Mouse (Mus musculus) A20 (cell line): ENCODE measurements around the gene Clec4g.
"Not testable (repeated sequence)": the region's sequence is repeated elsewhere in the genome, so short reads cannot be mapped to it uniquely, and the experiment has no call there.

ENCODE experiments used
- DNase-seq: peaks from one replicate; pipeline ENCODE4 v3.0.0-alpha.2; 2011; ENCODE audit warnings: low read depth, low spot score

Clec4g gene

DNA sequence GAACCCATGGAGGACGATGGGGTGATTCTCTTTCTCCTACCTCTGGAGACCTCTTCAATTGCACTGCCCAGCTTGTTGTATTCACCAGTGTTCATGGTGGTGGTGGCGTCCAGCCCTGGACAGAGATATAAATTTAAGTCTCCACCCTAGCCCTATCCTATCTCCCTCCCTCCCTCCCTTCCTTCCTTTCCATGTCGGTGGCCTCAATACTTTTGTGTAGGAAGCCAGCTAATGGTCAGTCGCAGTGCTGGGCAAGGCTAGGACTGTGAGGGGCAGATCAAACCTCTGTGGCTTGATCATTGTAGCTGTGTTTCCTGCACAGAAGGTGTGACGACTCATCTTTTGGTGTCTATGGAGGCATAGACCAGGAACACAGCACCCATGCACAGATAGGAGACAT lies at the start of gene Clec4g:
Gene Clec4g, minus strand, starts transcription at position 101 of the 400 bp plus-strand sequence.
- DNase-seq = no peak

DNA sequence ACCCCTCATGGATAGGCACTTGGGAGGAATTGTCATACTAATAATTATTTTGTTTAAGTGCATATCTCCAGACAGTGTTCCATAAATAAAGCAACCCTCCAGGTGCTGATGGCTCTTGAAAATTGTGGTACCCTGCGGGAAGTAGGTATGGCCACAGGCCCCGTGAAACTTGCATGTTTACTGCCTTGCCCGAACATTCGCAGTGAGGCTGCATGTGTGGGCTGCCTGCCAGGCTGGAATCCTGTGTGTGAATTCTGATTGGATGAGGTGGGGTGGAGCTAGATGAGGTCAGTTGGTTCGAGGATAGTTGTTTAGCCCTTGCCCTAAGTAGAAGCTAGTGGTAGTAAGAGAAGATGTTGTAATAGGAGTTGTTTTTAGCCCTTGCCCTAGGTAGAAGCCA lies 48.2 kb upstream of the Clec4g start:
- not testable (repeated sequence) for DNase-seq

DNA sequence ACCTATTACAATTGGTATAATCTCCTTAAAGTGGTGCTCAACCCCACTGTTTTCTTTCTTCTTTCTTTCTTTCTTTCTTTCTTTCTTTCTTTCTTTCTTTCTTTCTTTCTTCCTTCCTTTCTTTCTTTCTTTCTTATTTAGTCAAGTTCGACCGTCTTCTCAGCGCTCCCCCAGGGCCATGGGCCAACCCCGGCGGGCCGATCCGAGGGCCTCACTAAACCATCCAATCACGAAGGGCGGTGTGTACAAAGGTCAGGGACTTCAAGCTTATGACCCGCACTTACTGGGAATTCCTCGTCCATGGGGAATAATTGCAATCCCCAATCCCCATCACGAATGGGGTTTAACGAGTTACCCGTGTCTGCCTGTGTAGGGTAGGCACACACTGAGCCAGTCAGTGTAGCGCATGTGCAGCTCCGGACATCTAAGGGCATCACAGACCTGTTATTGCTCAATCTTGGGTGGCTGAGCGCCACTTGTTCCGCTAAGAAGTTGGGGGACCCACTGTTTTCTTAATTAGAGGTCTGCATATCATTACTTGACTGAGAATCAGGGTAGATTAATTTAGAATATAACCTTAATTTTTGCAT lies 33.9 kb upstream of the Clec4g start:
- DNase-seq = peak; percentile 93

DNA sequence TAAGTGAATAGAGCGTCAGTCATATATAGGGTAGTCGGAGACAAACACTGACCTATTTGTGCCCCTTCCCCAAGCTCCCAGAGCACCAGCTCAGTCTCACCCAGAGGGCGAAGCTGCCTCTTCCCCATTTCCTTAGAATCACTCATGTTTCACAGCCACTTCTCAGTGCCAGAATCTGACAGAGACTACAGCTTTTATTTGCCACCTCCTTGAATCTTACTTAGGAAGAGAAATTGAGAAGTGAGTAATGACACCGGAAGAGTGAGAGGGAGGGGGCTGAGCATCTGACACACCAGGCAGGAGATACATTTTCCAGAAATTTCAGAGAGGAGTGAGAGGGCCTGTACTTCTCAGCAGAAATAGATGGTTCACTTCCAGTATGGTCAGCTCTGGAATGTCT lies 28.3 kb upstream of the Clec4g start, which contains the start of gene Cd209a:
Gene Cd209a, minus strand, starts transcription at position 224 of the 400 bp plus-strand sequence.
- no peak for DNase-seq

DNA sequence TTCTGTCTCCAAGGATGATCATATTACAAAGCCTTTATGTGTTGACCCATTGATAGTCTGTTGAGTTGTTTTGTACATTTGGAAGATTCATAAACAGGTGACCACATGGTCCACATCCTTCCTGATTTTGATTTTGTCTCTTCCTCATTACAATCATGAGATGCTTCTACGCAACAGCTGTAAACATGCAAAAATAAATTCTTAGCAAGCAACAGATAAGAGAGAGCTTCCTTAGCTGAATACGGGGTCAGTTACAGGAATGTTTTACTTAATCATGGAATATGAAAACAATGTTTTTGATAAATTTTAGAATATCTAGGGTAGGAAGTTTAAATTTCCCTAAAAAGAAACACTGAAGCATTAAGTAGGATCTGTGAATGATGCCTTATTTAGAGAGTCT lies 16.5 kb upstream of the Clec4g start:
- DNase-seq = no peak

DNA sequence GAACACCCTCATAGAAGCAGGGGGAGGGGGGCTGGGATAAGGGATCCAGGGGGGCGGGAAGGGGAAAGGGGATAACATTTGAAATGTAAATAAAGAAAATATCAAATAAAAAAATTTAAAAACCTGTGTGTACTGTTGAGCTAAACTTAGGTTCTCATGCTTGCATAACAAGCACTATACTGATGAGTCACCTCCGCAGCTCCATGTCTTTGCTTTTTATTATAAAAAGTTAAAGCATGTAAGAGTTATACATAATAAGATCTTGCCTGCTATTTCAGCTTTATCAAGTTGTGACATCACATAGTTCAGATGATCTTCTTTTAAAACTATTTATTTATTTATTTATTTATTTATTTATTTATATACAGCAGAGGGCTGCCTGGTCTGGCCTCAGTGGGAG lies 15.1 kb upstream of the Clec4g start:
- no peak for DNase-seq

DNA sequence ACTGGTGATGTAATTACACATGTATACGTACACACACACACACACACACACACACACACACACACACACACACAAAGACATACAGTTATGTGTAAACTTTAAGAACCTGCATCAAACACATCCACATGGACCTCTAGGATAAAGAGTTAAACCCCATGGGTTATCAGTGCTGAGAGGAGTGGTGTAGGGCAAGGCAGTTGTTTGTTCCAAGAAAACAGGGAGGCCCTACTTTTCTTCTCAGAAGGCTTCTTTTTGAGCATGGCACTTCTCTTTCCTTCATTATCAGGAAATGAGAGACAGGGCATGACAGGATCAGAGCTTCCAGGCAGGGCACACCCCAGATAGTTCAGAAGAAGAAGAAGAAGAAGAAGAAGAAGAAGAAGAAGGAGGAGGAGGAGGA lies 13.6 kb upstream of the Clec4g start:
- no peak for DNase-seq

DNA sequence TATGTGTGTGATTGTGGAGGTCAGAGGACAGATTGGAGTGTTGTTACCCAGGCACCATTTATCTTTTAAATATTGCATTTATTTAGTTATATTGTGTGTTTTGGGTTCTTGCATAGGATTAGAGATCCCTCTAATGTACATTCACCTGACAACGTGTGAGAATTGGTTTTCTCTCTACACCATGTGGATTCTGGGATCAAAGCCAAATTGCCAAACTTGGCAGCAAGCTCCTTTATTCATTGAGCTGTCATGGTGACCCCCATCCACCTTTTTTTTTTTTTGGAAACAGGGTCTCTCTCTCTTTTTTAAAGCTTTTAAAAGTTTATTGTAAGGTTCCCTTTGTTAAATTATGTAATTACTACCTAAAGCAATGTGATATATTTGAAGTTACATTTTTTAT lies 590 bp upstream of the Clec4g start:
- no peak for DNase-seq

DNA sequence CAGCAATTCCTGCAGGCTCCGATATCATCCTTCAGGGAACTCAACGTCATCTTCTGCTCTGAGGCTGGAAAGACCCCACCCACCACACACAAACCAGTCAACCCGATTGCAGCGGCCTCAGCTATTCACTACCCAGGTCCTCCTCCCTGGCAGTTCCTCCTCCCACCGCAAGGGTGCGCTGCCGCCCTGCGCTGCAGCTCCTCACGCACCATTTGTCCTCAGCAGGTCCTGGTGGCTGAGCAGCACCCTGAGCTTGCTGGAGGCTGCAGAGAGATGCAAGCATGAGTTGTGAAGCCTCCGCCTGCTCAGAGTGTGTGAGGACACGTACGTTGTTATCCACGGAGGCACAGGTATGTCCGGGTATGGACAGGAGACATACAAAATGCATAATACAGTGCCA lies 1.9 kb downstream of the Clec4g start:
- peak; percentile 74 for DNase-seq

DNA sequence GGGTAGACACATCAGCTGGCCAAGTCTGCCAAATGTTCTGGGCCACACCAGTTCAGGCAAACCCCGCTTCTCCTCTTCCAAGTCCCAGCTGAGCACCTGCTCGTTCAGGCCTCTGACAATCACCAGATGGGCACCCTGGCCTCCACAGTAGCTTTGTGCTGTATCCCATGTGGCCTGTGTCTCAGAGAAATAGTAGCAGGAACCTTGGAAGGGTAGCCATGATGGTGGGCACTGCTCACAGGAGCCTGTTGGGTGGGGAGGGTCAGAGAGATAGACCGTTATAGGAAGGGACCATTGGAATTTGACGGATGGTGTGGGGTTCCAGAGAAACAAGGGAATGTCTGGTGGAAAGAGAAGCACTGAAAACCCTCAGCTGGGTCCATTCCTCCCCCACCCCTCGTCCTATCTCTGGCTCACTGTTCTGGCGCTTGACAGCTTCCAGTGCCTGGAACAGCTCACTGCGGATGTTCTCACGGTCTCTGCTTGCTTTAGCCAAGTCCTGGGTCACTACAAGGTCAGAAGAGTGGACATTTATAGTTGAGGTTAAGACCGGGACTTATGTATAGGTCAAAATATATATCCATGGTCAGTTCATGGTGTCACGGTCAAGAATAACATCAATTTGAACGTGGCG lies 3.0 kb downstream of the Clec4g start:
- DNase-seq = no peak

DNA sequence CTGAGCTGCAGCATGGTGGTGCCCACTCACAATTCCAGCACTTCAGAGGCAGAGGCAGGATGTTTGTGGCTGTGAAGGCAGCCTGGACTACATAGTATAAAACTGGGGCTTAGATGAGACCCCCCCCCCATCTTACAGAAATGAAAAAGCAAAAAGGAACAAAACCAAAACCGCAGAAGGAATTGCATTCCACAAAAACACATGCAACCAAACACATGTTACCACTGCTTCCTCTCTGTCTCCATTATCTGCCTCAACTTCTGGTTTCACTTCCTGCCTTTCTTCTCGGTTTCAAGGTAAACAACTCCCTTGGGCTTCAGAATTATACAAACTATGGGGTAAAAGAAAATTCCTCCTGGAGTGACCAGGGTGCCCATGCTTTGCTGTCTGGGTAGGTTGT lies 8.8 kb downstream of the Clec4g start:
- peak; percentile 71 for DNase-seq

DNA sequence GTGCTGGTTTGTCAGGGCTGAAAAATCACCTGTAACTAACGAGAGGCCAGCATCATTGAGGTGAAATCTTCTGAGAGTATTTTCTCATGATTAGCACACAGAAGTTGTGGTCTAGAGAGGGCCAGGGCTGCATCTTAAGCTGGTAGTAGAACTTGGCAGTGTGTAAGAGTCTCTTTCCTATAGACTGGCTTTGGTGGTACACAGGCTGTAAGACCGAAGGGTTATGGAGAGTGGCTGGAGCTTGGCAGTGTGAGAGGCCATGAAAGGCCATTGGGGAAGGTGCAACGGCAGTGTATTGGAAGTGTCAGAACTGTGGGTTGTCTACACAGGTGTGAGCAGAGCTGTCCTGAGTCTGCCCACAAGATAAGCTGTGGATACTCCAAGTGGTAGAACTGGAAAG lies 10.1 kb downstream of the Clec4g start:
- DNase-seq = peak; percentile 32

DNA sequence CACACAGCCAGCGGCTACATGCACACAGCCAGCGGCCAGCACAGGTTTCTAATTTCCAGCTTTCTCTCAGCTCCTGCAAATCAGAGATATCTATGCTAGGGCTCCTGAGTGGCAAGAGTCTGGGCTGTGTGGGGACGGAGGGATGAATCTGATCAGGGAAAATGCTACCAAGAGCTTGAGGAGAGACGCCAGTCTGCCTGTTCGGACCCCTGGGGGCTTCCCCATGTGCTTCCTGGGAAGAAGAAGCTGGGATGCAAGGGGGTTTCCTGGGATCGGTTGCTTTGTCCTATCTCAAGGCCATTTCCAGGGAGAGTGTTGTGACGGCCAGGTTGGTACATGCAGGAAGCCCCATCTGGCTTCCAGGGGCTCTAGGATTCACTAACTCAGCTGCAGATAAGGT lies 12.8 kb downstream of the Clec4g start:
- no peak for DNase-seq

DNA sequence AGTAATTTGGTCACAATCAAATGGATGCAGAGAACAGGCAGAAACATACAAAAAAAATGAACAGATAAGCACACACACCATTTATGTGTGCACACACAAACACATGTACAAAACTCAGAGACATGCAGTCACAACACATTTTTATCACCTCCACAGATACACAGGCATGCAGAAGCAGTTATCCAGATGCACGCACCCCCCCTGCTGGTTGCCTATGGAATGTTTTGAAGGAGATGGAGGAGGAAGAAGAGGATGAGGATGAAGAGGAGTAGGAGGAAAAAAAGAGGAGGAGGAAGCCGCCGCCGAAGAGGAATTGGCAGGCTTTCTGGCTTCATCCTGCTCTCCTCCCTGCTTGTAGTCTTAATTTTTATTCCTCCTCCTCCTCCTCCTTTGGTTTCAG lies 14.7 kb downstream of the Clec4g start:
- peak; percentile 49 for DNase-seq

DNA sequence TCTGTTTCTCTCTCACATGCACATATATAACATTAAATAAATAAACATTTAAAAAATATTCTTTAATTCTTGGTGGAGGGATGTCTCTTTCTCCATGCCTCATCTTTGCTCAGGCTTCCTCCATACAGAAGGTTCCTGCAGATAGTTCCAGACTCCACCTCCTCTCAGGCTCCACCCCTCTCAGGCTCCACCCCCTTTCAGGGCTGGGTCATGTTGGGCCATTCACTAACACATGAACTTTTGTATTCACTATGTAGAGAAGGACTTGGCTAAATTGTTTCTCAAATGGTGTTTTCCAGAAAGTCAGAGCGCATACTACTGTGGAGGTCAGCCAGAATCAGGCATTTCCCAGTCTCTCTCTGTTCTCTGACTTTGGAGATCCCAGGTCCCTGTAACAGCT lies 19.0 kb downstream of the Clec4g start:
- no peak for DNase-seq

DNA sequence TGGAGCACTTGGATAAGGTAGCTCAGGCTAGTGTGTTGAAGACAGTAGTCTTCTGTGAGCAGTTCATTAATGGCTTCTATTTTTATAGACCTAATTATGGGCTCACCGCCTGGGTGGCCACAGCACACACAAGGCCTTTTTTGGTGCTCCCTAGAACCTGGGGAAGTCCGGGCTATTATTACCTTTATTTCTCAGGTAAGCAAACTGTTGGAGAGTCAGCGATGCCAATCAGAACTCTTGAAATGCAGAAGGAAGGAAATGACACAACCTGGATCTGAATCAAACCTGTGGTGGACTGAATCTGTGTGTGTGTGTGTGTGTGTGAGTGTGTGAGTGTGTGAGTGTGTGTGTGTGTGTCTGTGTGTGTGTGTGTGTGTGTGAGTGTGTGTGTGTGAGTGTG lies 26.3 kb downstream of the Clec4g start, which contains the start of gene Fcer2a:
Gene Fcer2a, minus strand, starts transcription at position 55 of the 400 bp plus-strand sequence.
- DNase-seq = peak; percentile 78

DNA sequence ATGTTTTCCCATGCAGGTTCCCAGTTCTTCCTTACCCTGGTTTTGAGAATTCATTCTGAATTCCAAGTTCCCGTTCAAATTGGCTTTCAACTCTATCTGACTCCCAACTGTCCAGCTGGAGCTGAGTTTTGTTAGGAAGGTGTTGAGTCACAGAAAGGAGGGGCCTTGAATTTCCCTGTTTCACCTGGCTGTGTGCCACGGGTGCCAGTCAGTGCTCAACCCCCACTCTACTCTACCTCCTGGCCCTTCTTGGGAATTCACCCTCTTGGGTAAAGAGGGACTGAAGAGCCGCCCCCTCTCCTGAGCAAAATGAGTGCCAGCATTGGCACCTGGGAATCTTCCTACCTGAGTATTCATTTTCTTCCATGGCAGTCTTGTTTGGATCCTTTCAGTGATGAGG lies 29.7 kb downstream of the Clec4g start:
- DNase-seq = no peak

DNA sequence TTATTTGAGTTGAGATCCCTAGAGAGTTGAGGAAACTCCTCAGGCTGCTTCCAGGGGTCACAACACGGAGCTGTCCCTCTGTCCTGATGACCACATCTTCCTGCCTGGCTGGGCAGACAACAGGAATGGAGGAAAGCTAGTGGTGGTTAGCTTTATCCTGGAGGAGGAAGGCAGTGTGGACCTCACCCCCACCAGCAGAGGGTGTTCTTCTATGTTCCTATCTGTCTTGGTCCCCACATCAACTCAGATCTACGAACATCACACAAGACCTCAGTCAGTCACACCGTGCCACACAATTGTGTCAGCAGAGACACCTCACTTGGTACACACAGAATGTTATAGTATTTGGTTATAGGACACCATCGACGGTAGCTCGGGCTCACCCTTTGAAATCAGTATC lies 32.9 kb downstream of the Clec4g start:
- DNase-seq = peak; percentile 30

DNA sequence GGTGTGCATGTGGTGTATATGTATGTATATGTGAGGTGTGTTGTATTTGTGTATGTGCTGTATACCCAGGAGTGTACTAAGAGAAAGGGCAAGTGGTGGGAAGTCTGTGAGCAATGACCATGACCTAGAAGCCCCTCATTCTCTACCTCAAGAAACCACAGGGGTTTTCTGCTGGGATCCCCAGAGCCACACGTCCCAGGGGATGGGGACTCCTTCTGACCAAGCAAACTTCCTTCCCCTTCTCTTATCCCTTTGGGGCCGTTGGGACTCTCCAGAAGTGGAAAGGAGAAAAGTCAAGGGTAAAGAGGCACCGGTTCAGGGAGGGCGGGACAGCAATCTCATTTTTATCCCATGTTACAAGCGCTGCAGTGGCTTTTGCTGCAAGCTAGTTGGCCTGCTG lies 35.0 kb downstream of the Clec4g start:
- DNase-seq = no peak

DNA sequence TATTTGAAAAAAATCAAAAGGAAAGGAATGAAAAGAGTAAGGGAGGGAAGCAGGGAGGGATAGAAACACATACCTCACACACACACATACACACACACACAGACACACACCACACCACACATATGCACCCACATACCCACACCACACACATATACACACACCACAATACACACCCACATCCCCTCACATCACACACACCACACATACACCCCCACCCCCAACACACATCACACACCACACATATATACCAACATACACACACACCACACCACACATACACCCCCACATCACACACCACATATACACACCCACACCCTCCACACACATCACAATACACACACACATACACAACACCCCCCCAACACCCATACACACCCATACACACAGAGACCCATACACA lies 35.9 kb downstream of the Clec4g start:
- no peak for DNase-seq

DNA sequence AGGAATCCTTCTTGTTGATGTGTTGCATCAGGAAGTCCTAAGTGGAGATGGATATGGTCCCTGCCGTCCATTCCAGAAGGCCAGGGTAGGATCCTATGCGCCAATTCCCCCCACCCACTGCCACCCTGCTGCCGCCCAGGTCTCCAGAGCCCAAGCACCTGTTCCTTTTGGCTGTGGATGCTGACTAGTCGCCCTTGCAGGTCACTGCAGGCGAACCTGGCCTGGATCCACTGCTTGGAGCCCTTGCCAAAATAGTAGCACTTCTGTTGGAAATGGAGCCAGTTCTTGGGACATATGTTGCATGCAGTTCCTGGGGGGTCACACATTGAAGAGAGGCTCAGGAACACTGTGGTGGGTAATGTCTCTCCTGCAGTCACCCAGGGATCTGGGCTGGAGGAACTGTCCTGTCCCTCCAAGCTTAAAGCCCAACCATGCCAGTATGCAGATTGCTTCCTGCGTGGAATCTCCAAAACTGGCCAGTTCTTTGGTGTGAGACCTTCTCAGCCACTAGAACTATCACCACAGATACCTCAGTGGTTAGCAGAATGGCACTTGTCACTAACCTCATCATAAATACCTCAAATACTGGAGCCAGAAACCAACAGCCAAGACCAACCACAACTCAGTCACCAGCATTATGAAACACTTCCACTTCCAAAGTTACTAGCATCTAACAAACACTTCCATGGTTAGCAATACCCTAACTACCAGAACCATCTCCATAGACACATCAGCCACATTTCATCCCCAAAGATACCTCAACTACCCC lies 36.9 kb downstream of the Clec4g start:
- no peak for DNase-seq

DNA sequence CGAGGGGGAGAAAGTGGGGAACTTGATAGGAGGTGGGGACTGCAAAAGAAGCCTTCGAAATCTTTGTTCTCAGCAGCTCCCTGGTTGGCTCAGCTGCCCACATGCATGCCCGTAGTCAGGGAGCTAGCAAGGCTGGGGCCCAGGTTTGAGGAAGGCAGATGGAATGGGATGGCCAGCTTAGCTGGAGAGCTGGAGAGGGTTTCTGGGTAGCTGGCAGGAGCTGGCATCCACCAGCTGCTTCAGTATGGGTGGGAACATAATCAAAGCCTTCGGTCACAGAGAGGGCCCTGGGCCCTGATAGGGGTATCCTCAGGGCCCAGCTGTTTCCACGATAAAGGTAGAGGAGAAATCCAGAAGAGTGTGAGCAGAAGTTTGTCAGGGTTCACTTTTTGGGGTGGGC lies 38.0 kb downstream of the Clec4g start:
- DNase-seq = no peak

DNA sequence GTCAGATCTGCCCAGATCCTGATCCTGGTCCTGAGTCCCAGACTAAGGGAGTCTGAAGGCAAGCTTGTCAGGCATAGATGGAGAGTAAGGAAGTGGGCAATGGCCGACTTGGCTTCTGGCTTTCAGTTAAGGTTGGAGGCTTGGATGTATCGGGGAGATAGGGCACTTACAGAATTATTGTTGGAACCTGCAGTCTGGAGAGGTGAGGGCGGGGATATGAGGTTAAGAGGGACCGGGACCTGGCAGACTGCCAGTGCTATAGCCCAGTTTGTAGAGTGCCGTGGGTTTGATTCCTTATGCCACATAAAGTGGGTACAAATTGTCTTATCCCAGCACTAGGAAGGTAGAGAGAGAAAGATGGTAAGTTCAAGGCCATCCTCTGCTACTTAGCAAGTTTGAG lies 40.8 kb downstream of the Clec4g start:
- DNase-seq = no peak
